Mouse (Mus musculus) thymus, postnatal 36 days (tissue): ENCODE measurements around the gene Wbp1l.
A peak's percentile ranks its signal among the peaks of the same experiment; 100 is the strongest.
"Not testable (repeated sequence)": the region's sequence is repeated elsewhere in the genome, so short reads cannot be mapped to it uniquely, and the experiment has no call there.

Source experiments
- DNase-seq, 2 experiments: peaks; one replicate each; pipeline ENCODE4 v3.0.0; 2022; ENCODE audit warnings: mixed read lengths in 2 of 2

Gene Wbp1l

GRCm38 (mm10) chr19:46598720-46599252, at the start of gene Wbp1l:
Gene Wbp1l (plus strand): TSS chr19:46599084.
- peak; percentile 96 to 98 for DNase-seq

- DNase-seq, result no peak
These were observed 48.5 kb upstream of the Wbp1l start for GRCm38 (mm10) chr19:46550385-46550784.

DNA sequence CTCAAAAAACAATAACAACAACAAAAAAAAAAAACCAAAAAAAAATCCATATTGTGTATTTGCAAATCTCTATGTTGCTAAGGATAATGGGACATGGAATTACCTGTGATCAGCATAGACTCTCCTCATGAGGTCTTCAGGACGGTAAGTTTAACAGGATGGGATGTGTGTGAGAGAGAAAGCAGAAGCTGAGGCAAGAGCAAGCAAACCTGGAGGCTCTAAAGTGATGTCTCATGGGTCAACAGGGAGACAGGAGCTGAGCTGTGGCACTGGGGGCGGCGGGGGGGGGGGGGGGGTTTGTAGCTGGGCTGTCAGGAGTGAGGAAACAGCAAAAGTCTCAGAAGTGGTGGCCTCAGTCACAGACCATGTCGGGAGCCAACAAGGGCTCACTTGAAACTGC, 46.4 kb upstream of the Wbp1l start:
- DNase-seq, result no peak

GRCm38 (mm10) chr19:46553541-46553955, 45.3 kb upstream of the Wbp1l start:
- no peak for DNase-seq

GRCm38 (mm10) chr19:46558009-46558408, 40.9 kb upstream of the Wbp1l start:
- DNase-seq, result no peak

DNA sequence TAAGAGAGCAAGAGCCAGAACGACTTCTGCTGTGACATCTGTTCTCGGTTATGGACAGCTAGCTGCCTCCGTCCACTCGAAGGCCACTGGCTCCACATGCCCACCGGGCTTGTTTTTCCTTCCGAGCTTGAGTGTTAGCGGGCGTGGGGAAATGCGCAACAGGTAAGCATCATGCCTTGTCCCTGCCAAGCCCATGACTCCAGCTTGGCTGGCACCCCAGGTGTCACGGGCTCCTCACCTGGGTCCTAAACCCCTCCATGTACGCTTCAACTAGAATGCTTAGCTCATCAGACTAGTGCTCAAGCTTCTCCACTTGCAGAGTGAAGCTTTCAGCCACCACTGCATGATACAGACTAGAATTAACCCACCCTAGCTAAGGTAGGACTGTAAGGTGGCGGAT, 40.3 kb upstream of the Wbp1l start:
- DNase-seq, result no peak

DNA sequence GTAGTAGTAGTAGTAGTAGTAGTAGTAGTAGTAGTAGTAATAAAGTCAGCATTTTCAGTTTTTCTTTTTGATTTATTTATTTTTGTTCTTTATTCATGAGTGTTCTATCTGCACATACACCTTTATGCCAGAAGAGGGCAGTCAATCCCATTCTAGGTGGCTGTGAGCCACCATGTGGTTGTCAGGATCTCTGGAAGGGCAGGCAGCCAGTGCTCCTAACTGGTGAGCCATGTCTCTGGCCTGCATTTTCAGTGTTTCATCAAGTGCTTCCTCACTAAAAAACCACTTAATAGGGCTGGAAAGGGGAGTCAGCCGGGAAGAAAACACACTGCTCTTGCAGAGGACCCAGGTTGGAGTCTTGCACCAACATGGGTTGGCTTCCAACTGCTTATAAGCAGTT, 36.8 kb upstream of the Wbp1l start:
- peak in 1 of 2 experiments; percentile 22 for DNase-seq

GRCm38 (mm10) chr19:46562581-46563515, 36.0 kb upstream of the Wbp1l start:
- DNase-seq, result no peak

GRCm38 (mm10) chr19:46563603-46564002, 35.3 kb upstream of the Wbp1l start:
- DNase-seq, result no peak

- DNase-seq, result no peak
These were observed 34.8 kb upstream of the Wbp1l start for GRCm38 (mm10) chr19:46564043-46564462.

DNA sequence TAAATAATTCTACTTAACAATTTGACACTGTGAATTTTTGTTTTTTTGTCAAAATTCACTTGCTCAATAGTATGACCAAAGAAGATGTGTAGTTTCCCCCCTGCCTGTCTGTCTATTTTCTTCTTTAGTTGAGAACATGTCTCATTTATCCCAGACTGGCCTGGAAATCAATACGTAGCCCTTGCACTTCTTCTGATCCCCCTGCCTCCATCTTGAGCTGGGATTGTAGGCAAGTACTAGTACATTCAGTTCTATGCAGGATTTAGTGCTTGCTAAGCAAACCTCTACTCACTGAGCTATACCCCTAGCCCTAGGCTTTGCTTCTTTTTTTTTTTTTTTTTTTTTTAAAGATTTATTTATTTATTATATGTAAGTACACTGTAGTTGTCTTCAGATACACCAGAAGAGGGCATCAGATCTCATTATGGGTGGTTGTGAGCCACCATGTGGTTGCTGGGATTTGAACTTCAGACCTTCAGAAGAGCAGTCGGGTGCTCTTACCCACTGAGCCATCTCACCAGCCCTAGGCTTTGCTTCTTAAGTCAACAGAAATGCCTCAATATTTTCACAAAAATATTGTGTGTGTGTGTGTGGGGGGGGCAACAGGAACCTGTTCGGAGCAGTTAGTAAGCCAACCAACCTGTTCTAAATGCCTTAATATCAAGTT, 27.5 kb upstream of the Wbp1l start:
- not testable (repeated sequence) for DNase-seq

GRCm38 (mm10) chr19:46571878-46572244, 27.0 kb upstream of the Wbp1l start:
- DNase-seq, result no peak

- DNase-seq, result no peak
These were observed 26.3 kb upstream of the Wbp1l start for GRCm38 (mm10) chr19:46572548-46572947.

- DNase-seq, result peak; percentile 91 to 95
These were observed 25.6 kb upstream of the Wbp1l start, which contains the start of the genes Arl3 and Sfxn2 for GRCm38 (mm10) chr19:46572951-46573937. Gene Arl3 (minus strand): TSS chr19:46573198. Gene Sfxn2 (plus strand): TSS chr19:46573365.

DNA sequence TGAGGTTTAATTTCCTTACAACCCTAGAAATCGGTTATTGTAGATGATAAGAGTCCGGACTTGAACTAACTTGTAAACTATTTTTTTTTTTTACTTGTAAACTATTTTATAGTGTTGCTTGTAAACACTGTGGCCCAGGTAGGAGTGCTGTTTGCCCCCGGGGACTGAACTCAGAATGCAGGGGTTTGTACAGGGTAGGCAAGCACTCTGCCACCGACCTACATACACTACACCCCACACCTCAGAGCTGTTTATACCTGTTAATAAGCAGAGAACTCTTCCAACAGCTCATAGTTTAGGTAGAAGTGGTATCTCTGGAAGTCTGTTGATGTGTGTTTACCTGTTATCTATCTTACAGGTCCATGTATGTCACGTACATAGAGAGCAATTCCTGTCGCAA, 24.9 kb upstream of the Wbp1l start:
- DNase-seq, result no peak

DNA sequence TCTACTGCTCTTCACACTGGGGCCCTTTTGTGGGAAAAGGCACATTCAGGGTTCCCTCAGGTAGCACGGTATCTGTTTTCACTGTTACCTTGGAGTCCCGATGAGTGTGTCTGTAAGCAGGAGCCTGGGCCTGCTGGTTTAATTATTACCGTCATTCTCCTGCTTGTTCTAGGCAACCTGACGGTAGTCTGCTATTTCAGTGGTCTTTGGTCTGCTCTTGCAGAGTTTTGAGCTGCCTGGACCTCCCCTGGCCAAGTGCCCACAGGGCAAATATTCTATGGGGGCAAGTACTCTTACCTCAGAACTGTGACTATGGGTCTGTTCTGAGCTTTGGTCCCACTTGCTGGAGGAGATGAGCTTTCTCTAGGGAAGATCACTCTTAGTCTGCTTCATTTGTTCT, 23.7 kb upstream of the Wbp1l start:
- no peak for DNase-seq

- peak; percentile 59 to 71 for DNase-seq
These were observed 10.9 kb upstream of the Wbp1l start for GRCm38 (mm10) chr19:46587823-46588508.

GRCm38 (mm10) chr19:46591575-46591974, 7.3 kb upstream of the Wbp1l start:
- DNase-seq, result no peak

DNA sequence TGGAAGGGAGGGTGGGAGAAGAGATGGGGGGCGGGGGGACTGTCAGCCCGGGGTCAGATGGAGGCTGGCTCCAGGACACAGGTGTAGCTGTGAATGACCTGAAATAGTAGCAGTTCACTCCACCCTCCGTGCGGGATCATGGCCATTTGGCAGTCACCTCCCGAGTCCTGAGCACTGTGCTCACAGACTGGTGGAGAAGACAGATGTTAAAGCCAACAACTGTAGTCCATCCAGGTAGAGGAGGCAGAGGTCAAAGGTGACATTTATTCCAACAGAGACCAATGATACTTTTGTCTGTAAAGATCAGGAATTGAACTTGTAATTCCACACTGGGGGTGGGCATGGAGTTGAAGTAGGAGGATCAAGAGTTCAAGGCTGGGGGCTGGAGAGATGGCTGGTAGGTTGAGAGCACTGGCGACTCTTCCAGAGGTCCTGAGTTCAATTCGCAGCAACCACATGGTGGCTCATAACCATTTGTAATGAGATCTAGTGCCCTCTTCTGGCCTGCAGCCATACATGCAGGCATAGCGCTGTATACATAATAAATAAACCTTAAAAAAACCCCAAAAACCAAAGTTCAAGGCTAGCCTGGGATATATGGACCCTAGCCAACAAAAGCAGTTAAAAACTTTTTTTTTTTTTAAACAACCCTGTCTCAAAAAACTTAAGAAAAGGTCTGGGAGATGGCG, 6.0 kb upstream of the Wbp1l start:
- no peak for DNase-seq

- no peak for DNase-seq
These were observed 697 bp upstream of the Wbp1l start for GRCm38 (mm10) chr19:46598187-46598586.
